Mouse (Mus musculus) erythroblast, adult 5-6 weeks (primary cell): ENCODE measurements around the gene Rps2. TPM values are rescaled to one million over a fixed set of nuclear protein-coding genes. Genes with fewer than 3 reads are reported as not detected.

Experiments
- ATAC-seq: replicated peaks from 2 replicates; pipeline ENCODE4 v1.8.0; 2016; ENCODE audit warnings: moderate number of reproducible peaks, mild to moderate bottlenecking, moderate TSS enrichment, inconsistent platforms; ENCODE audit not compliant: poor library complexity, low FRiP score, severe bottlenecking
- total RNA-seq, 2 experiments: library from RNA; stranded (forward) in 1 of 2; stranded (reverse) in 1 of 2; fragments of 150-400 nt in 1 of 2; fragments of 200-764, 138-1000 nt in 1 of 2; gene quantifications; 2 replicates each; pipeline versions ENCODE4 v1.2.3 to v1.2.4; 2015 to 2017; ENCODE audit warnings: low replicate concordance in 2 of 2

The Rps2 gene
- total RNA-seq, 2 experiments from 2014 or later, result 281 to 1,636 TPM

DNA sequence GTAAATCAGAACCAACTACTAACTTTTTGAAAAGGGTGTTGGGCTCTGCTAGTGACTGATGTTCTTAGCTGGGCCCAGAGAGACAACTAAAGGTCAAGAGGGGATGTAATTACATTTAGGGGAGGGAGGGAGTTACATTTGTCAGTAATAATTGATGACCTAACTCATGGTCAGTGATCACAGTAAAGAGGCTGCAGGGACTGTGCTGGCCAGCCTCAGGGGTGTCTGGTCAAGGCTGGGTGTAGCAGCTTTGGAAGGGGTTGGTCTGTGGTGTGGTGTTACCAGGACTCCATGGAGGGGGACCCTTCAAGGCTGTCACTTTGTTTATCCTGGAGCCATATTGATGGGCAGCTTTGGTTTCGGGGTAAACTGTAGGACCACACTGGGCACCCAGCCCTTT lies 39.5 kb downstream of the Rps2 start:
- ATAC-seq, result no peak

DNA sequence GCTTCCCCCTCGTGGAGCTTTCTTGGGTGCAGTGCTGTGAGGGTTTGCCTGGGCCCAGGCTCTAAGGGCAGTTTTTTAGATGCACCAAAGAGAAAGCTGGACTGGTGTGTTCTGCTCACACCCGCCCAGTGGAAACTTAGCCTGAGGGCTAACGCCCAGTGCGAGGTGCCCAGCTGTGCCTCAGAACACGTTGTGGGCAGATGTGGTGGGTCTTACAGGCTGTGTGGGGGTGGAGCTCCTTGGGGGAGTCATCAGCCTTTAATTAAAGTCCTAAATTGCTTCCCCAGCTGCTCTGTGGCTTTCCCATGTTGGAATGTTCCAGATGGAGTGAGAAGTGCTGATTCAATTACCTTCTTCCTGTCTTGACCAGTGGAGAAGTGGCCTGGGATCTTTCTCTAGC lies 43.2 kb downstream of the Rps2 start:
- ATAC-seq, result no peak

DNA sequence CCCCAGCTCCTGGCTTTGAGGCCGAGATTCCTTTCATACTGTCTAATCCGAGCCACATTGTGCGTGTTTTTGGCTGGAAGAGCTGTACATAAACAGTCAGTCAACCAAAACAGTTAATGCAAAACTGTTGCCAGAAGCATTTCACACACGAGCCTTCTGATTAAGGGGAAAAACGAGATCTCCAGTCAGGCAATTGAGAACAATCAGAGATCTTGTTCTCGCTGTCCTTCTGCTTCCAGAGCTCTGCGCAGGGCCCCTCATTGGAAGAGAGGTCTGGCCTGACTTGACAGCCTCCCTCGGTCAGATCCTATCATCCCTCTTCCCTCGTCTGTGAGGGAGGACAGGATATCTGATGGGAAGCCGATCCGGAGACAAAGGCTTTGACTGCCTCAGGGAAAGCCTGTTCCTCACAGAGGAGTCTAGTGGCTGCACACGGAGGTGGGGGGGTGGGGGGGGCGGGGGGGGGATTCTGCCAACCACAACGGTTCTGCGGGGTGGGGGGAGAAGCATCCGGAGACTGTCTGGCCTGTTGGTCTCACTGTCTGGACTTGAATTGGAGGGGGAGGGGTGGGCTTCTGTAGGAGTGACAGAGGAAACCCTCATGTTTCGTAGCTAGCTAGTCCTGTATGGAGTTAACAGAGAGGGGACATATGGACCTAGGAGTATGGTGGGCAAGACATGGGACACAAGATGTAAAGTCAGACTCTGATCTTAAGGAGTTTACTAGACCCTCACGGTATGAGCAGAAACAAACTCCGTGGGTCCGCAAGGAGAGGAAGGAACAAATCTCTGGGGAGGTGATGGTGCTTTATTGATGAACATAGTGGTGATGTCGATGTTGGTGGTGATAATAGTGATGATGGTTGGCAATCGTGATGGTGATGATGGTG lies 47.3 kb downstream of the Rps2 start:
- no peak for ATAC-seq

DNA sequence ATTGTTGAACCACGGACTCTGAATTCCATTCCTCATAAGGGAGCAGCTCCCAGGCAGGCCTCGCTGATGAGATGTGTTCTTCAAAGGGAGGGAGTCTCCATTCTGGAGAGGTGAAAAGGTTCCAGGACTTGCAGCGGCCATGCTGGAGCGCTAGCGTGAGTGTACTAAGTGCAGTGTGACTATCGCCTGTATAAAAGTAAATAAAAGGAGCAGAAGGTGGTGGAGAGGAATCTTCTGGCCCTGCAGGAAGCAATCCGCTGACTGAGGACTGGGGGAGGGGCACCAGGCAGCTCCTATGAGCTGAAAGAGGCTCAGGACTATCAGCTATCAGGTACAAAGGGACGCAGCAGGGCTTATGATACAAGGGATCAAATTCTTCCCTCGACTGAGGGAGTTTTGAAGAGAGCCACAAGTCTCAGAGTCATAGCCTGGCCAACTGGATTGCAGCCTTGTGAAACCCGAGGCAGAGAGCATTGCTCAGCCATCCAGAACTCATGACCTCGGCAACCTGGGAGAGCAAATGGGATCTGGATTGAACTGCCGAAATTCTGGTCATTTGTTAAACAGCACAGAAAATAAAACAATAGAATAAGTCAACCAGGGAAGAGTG lies 48.5 kb downstream of the Rps2 start:
- ATAC-seq, result no peak

DNA sequence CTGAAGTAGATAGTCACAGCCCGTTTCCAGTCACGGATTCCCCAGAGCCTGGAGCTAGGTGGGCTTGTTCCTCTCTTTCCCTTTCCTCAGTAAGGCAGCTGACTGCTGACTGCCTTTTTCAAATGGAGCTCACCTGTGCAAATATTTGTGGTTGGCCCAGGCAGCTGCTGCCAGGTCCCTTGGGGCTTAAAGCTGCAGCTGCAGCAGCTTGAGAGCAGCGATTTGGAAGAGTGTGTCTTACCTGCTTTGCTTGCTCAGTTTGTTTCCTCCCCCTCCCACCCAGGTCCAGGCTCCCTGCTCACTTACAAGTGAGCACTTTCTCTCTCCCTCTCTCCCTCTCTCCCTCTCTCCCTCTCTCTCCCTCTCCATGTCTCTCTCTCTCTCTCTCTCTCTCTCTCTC lies 51.2 kb downstream of the Rps2 start:
- ATAC-seq, result no peak

Other genes with a start within 250 kb of the Rps2 start
Only the 30 nearest of the 33 such genes appear.
- 5.9 and 15.8 TPM in 2 replicates for gene Mlst8, start 239.0 kb upstream of the Rps2 start, total RNA-seq (2015; ENCODE audit: low replicate concordance)
- gene Mlst8, start 239.0 kb upstream of the Rps2 start, total RNA-seq (2017; ENCODE audit: low replicate concordance), result 5.5 and 8.2 TPM in 2 replicates
- gene Caskin1, start 229.5 kb upstream of the Rps2 start, total RNA-seq (2015; ENCODE audit: low replicate concordance), result not detected in 2 replicates
- gene Caskin1, start 229.5 kb upstream of the Rps2 start, total RNA-seq (2017; ENCODE audit: low replicate concordance), result not detected in 2 replicates
- 11.9 and 13.2 TPM in 2 replicates for gene Traf7, start 190.2 kb upstream of the Rps2 start, total RNA-seq (2015; ENCODE audit: low replicate concordance)
- 24.2 and 45.2 TPM in 2 replicates for gene Traf7, start 190.2 kb upstream of the Rps2 start, total RNA-seq (2017; ENCODE audit: low replicate concordance)
- not detected in 2 replicates for gene Rab26, start 183.9 kb upstream of the Rps2 start, total RNA-seq (2015; ENCODE audit: low replicate concordance)
- not detected in 2 replicates for gene Rab26, start 183.9 kb upstream of the Rps2 start, total RNA-seq (2017; ENCODE audit: low replicate concordance)
- gene Pkd1, start 168.3 kb upstream of the Rps2 start, total RNA-seq (2015; ENCODE audit: low replicate concordance), result 1.5 and 6.1 TPM in 2 replicates
- 3.8 and 16.2 TPM in 2 replicates for gene Pkd1, start 168.3 kb upstream of the Rps2 start, total RNA-seq (2017; ENCODE audit: low replicate concordance)
- 16.3 and 75.9 TPM in 2 replicates for gene Tsc2, start 85.5 kb upstream of the Rps2 start, total RNA-seq (2015; ENCODE audit: low replicate concordance)
- gene Tsc2, start 85.5 kb upstream of the Rps2 start, total RNA-seq (2017; ENCODE audit: low replicate concordance), result 8.6 and 9.0 TPM in 2 replicates
- gene Nthl1, start 85.4 kb upstream of the Rps2 start, total RNA-seq (2015; ENCODE audit: low replicate concordance), result 1.0 TPM in 1 of 2 replicates, not detected in the other
- gene Nthl1, start 85.4 kb upstream of the Rps2 start, total RNA-seq (2017; ENCODE audit: low replicate concordance), result 0.56 and 0.85 TPM in 2 replicates
- gene Slc9a3r2, start 67.8 kb upstream of the Rps2 start, total RNA-seq (2015; ENCODE audit: low replicate concordance), result 0.38 TPM in 1 of 2 replicates, not detected in the other
- 0.56 and 1.8 TPM in 2 replicates for gene Slc9a3r2, start 67.8 kb upstream of the Rps2 start, total RNA-seq (2017; ENCODE audit: low replicate concordance)
- gene Npw, start 59.7 kb upstream of the Rps2 start, total RNA-seq (2015; ENCODE audit: low replicate concordance), result not detected in 2 replicates
- gene Npw, start 59.7 kb upstream of the Rps2 start, total RNA-seq (2017; ENCODE audit: low replicate concordance), result not detected in 2 replicates
- 3.7 and 7.9 TPM in 2 replicates for gene Zfp598, start 48.4 kb upstream of the Rps2 start, total RNA-seq (2015; ENCODE audit: low replicate concordance)
- 4.0 and 4.3 TPM in 2 replicates for gene Zfp598, start 48.4 kb upstream of the Rps2 start, total RNA-seq (2017; ENCODE audit: low replicate concordance)
- gene Syngr3, start 28.2 kb upstream of the Rps2 start, total RNA-seq (2015; ENCODE audit: low replicate concordance), result not detected in 2 replicates
- not detected in 2 replicates for gene Syngr3, start 28.2 kb upstream of the Rps2 start, total RNA-seq (2017; ENCODE audit: low replicate concordance)
- 2.7 and 6.3 TPM in 2 replicates for gene Gfer, start 22.0 kb upstream of the Rps2 start, total RNA-seq (2015; ENCODE audit: low replicate concordance)
- 3.0 and 7.2 TPM in 2 replicates for gene Gfer, start 22.0 kb upstream of the Rps2 start, total RNA-seq (2017; ENCODE audit: low replicate concordance)
- gene Noxo1, start 21.9 kb upstream of the Rps2 start, total RNA-seq (2015; ENCODE audit: low replicate concordance), result not detected in 2 replicates
- not detected in 2 replicates for gene Noxo1, start 21.9 kb upstream of the Rps2 start, total RNA-seq (2017; ENCODE audit: low replicate concordance)
- 0.58 and 5.9 TPM in 2 replicates for gene Tbl3, start 10.5 kb upstream of the Rps2 start, total RNA-seq (2015; ENCODE audit: low replicate concordance)
- gene Tbl3, start 10.5 kb upstream of the Rps2 start, total RNA-seq (2017; ENCODE audit: low replicate concordance), result 4.3 and 11.9 TPM in 2 replicates
- gene Rnf151, start 53 bp upstream of the Rps2 start, total RNA-seq (2015; ENCODE audit: low replicate concordance), result not detected in 2 replicates
- not detected in 2 replicates for gene Rnf151, start 53 bp upstream of the Rps2 start, total RNA-seq (2017; ENCODE audit: low replicate concordance)
- gene Ndufb10, start 6.4 kb downstream of the Rps2 start, total RNA-seq (2015; ENCODE audit: low replicate concordance), result 52.0 and 124 TPM in 2 replicates
- gene Ndufb10, start 6.4 kb downstream of the Rps2 start, total RNA-seq (2017; ENCODE audit: low replicate concordance), result 74.1 and 90.5 TPM in 2 replicates
- gene Rpl3l, start 9.7 kb downstream of the Rps2 start, total RNA-seq (2015; ENCODE audit: low replicate concordance), result not detected in 2 replicates
- gene Rpl3l, start 9.7 kb downstream of the Rps2 start, total RNA-seq (2017; ENCODE audit: low replicate concordance), result not detected in 2 replicates
- 177 and 224 TPM in 2 replicates for gene Msrb1, start 18.5 kb downstream of the Rps2 start, total RNA-seq (2015; ENCODE audit: low replicate concordance)
- gene Msrb1, start 18.5 kb downstream of the Rps2 start, total RNA-seq (2017; ENCODE audit: low replicate concordance), result 42.8 and 97.5 TPM in 2 replicates
- gene Hs3st6, start 34.9 kb downstream of the Rps2 start, total RNA-seq (2015; ENCODE audit: low replicate concordance), result not detected in 2 replicates
- not detected in 2 replicates for gene Hs3st6, start 34.9 kb downstream of the Rps2 start, total RNA-seq (2017; ENCODE audit: low replicate concordance)
- not detected in 2 replicates for gene Meiob, start 86.2 kb downstream of the Rps2 start, total RNA-seq (2015; ENCODE audit: low replicate concordance)
- not detected in 2 replicates for gene Meiob, start 86.2 kb downstream of the Rps2 start, total RNA-seq (2017; ENCODE audit: low replicate concordance)
- 191 and 222 TPM in 2 replicates for gene Hagh, start 122.0 kb downstream of the Rps2 start, total RNA-seq (2015; ENCODE audit: low replicate concordance)
- gene Hagh, start 122.0 kb downstream of the Rps2 start, total RNA-seq (2017; ENCODE audit: low replicate concordance), result 223 and 230 TPM in 2 replicates
- 58.0 and 66.9 TPM in 2 replicates for gene Fahd1, start 132.2 kb downstream of the Rps2 start, total RNA-seq (2015; ENCODE audit: low replicate concordance)
- 71.4 and 87.7 TPM in 2 replicates for gene Fahd1, start 132.2 kb downstream of the Rps2 start, total RNA-seq (2017; ENCODE audit: low replicate concordance)
- not detected in 2 replicates for gene Igfals, start 147.9 kb downstream of the Rps2 start, total RNA-seq (2015; ENCODE audit: low replicate concordance)
- gene Igfals, start 147.9 kb downstream of the Rps2 start, total RNA-seq (2017; ENCODE audit: low replicate concordance), result 0.17 TPM in 1 of 2 replicates, not detected in the other
- gene Nubp2, start 168.2 kb downstream of the Rps2 start, total RNA-seq (2015; ENCODE audit: low replicate concordance), result 25.4 and 31.6 TPM in 2 replicates
- 10.6 and 11.4 TPM in 2 replicates for gene Nubp2, start 168.2 kb downstream of the Rps2 start, total RNA-seq (2017; ENCODE audit: low replicate concordance)
- 20.4 and 49.3 TPM in 2 replicates for gene Spsb3, start 168.5 kb downstream of the Rps2 start, total RNA-seq (2015; ENCODE audit: low replicate concordance)
- 28.2 and 35.1 TPM in 2 replicates for gene Spsb3, start 168.5 kb downstream of the Rps2 start, total RNA-seq (2017; ENCODE audit: low replicate concordance)
- 7.1 and 8.6 TPM in 2 replicates for gene Eme2, start 177.0 kb downstream of the Rps2 start, total RNA-seq (2015; ENCODE audit: low replicate concordance)
- gene Eme2, start 177.0 kb downstream of the Rps2 start, total RNA-seq (2017; ENCODE audit: low replicate concordance), result 10.9 and 12.4 TPM in 2 replicates
- 4.8 and 7.1 TPM in 2 replicates for gene Mrps34, start 177.0 kb downstream of the Rps2 start, total RNA-seq (2015; ENCODE audit: low replicate concordance)
- 2.0 and 5.0 TPM in 2 replicates for gene Mrps34, start 177.0 kb downstream of the Rps2 start, total RNA-seq (2017; ENCODE audit: low replicate concordance)
- 15.0 and 18.3 TPM in 2 replicates for gene Nme3, start 178.4 kb downstream of the Rps2 start, total RNA-seq (2015; ENCODE audit: low replicate concordance)
- gene Nme3, start 178.4 kb downstream of the Rps2 start, total RNA-seq (2017; ENCODE audit: low replicate concordance), result 29.1 and 32.2 TPM in 2 replicates
- gene Mapk8ip3, start 218.9 kb downstream of the Rps2 start, total RNA-seq (2015; ENCODE audit: low replicate concordance), result 42.7 and 48.3 TPM in 2 replicates
- gene Mapk8ip3, start 218.9 kb downstream of the Rps2 start, total RNA-seq (2017; ENCODE audit: low replicate concordance), result 109 and 222 TPM in 2 replicates
- gene Jpt2, start 242.6 kb downstream of the Rps2 start, total RNA-seq (2015; ENCODE audit: low replicate concordance), result 20.8 and 28.6 TPM in 2 replicates
- gene Jpt2, start 242.6 kb downstream of the Rps2 start, total RNA-seq (2017; ENCODE audit: low replicate concordance), result 22.9 and 40.1 TPM in 2 replicates